In the genomic region with DNA sequence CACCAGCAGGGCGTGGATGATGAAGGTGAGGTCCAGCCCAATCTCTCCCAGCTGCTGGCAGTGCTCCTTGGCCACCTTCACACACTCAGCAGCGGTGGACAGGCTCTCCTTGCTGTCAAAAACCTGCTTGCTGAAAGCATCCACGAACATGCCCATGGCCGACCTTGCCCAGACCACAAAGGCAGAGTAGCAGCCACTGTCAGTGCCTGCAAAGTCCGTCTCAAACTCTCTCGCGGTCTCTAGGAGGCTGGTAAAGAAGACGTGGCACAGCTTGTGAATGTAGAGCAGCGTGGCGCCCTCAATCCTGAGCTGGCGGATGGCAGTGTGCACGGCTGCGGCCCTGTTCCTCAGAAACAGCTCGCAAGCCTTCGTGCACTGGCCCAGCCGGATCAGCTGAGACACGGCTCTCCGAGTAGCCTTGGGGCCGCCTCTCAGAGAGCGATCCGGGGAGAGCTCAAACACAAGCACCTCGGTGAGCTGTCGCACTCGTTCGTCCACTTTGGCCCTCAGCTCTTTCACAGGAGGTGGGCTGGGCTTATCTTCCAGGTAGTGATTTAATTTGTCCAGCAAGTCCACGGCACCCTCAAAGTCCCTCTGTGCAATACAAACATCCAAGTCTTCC, we compare ENCODE assay signal across 8 mouse cellular contexts. TPM values are rescaled to one million over a fixed set of nuclear protein-coding genes. Genes with fewer than 3 reads are reported as not detected.
DNase-seq lines count a peak whose midpoint lies in the region; ATAC-seq and TF ChIP-seq lines count a peak whose summit lies in the region.

No protein-coding gene starts in this region.

- peak overlapping the region; percentile 67 for H3K4me3 ChIP-seq in layer of hippocampus, adult 2 months
- peak overlapping the region; percentile 83 for H3K4me3 ChIP-seq in bone marrow macrophage, adult 2 months (ENCODE audit: insufficient read depth, low read length)
- H3K4me3 ChIP-seq in forebrain, embryonic 15.5 days = peak overlapping the region; percentile 76
- H3K4me3 ChIP-seq in liver, embryonic 13.5 days (replicated peaks) = peak overlapping the region; percentile 92

- peaks cover 26% of the 10 kb centered on the region for H3K4me1 ChIP-seq in bone marrow macrophage, adult 2 months (ENCODE audit: control insufficient read depth, insufficient read depth, low read length)
- peaks cover 44% of the 10 kb centered on the region for H3K4me1 ChIP-seq in forebrain, embryonic 15.5 days
- H3K4me1 ChIP-seq in liver, embryonic 13.5 days (replicated peaks) = peaks cover 44% of the 10 kb centered on the region

- peak overlapping the region; percentile 98 for H3K4me2 ChIP-seq in forebrain, embryonic 15.5 days (replicated peaks)
- peak overlapping the region; percentile 96 for H3K4me2 ChIP-seq in liver, embryonic 13.5 days

- ATAC-seq in forebrain, embryonic 15.5 days (replicated peaks) = no peak
- ATAC-seq in liver, embryonic 13.5 days (ENCODE audit: low read depth) = no peak

- peaks cover 56% of the 10 kb centered on the region for H3K36me3 ChIP-seq in forebrain, embryonic 15.5 days
- peaks cover 66% of the 10 kb centered on the region for H3K36me3 ChIP-seq in liver, embryonic 13.5 days

- 81% methylated on average over 26 of the region's 26 CpGs for WGBS in forebrain, embryonic 15.5 days
- 83% methylated on average over 26 of the region's 26 CpGs for WGBS in liver, embryonic 13.5 days (ENCODE audit: insufficient replicate concordance)

- peak overlapping the region; percentile 85 for H3K9ac ChIP-seq in forebrain, embryonic 15.5 days (replicated peaks)
- H3K9ac ChIP-seq in liver, embryonic 13.5 days = peak overlapping the region; percentile 94

- no peaks in the 10 kb centered on the region for H3K27me3 ChIP-seq in forebrain, embryonic 15.5 days
- H3K27me3 ChIP-seq in liver, embryonic 13.5 days = no peaks in the 10 kb centered on the region

- DNase-seq in layer of hippocampus, adult 2 months (ENCODE audit: low spot score in 2 of 2) = no peak
- no peak for DNase-seq in layer of hippocampus, postnatal 10 days (ENCODE audit: low spot score in 2 of 2)
- no peak for DNase-seq in liver, embryonic 13.5 days
- no peak for DNase-seq in left cerebral cortex, adult 11 months (ENCODE audit: low spot score)
- no peak for DNase-seq in layer of hippocampus, postnatal 14 days (ENCODE audit: low spot score in 2 of 2)
- DNase-seq in lung, postnatal 14 days = no peak

- no peaks in the 10 kb centered on the region for H3K9me3 ChIP-seq in forebrain, embryonic 15.5 days
- no peaks in the 10 kb centered on the region for H3K9me3 ChIP-seq in liver, embryonic 13.5 days (replicated peaks)

- TF ChIP-seq POLR2A in bone marrow macrophage, adult 2 months (IDR thresholded peaks at IDR 0.05; ENCODE audit: borderline replicate concordance, low read depth, low read length) = no peak

- no peak for TF ChIP-seq CTCF in layer of hippocampus, adult 2 months (conservative IDR thresholded peaks at IDR 0.05)
- TF ChIP-seq CTCF in bone marrow macrophage, adult 2 months (IDR thresholded peaks at IDR 0.05; ENCODE audit: low read depth, low read length) = no peak

- H3K27ac ChIP-seq in layer of hippocampus, adult 2 months = peak overlapping the region; percentile 97
- no peak overlapping the region for H3K27ac ChIP-seq in bone marrow macrophage, adult 2 months (ENCODE audit: insufficient read depth, low read depth, low read length)
- H3K27ac ChIP-seq in forebrain, embryonic 15.5 days (replicated peaks) = peak overlapping the region; percentile 90; the same call in 1 of the 2 replicates
- no peak overlapping the region for H3K27ac ChIP-seq in liver, embryonic 13.5 days

RNA-seq across cellular contexts. Expression of a gene that starts 1.4 kb away (rescaled TPM):
- total RNA-seq in layer of hippocampus, adult 2 months (2021) = 10 to 100 TPM; 35.6 TPM
- 10 to 100 TPM; 37.5 to 37.9 TPM for total RNA-seq in layer of hippocampus, postnatal 10 days (2021)
- 11.8 and 12.4 TPM in 2 replicates for polyA plus RNA-seq in bone marrow macrophage, adult 2 months (2012; ENCODE audit: insufficient read depth, insufficient read length, missing spikeins)
- 14.4 and 15.5 TPM in 2 replicates for polyA plus RNA-seq in forebrain, embryonic 15.5 days (2015; fragmentation: Nextera tagmentation; extraction: Ambion mirVana)
- polyA plus RNA-seq in liver, embryonic 13.5 days (2015; fragmentation: Nextera tagmentation; extraction: Ambion mirVana) = 4.2 and 4.5 TPM in 2 replicates
- 10 to 100 TPM; 35.3 to 37.0 TPM for total RNA-seq in layer of hippocampus, postnatal 14 days (2021)

RNA-seq across cellular contexts. Expression of a gene that starts 1.6 kb away (rescaled TPM):
- total RNA-seq in layer of hippocampus, adult 2 months (2021) = 10 to 100 TPM; 16.8 to 17.6 TPM
- 10 to 100 TPM; 13.6 to 16.6 TPM for total RNA-seq in layer of hippocampus, postnatal 10 days (2021)
- 14.1 and 14.5 TPM in 2 replicates for polyA plus RNA-seq in bone marrow macrophage, adult 2 months (2012; ENCODE audit: insufficient read depth, insufficient read length, missing spikeins)
- 11.9 and 12.0 TPM in 2 replicates for polyA plus RNA-seq in forebrain, embryonic 15.5 days (2015; fragmentation: Nextera tagmentation; extraction: Ambion mirVana)
- 6.1 and 7.5 TPM in 2 replicates for polyA plus RNA-seq in liver, embryonic 13.5 days (2015; fragmentation: Nextera tagmentation; extraction: Ambion mirVana)
- 10 to 100 TPM; 12.8 to 14.3 TPM for total RNA-seq in layer of hippocampus, postnatal 14 days (2021)

RNA-seq across cellular contexts. Expression of a gene that starts 33.2 kb away (rescaled TPM):
- 10 to 100 TPM; 21.8 to 24.8 TPM for total RNA-seq in layer of hippocampus, adult 2 months (2021)
- total RNA-seq in layer of hippocampus, postnatal 10 days (2021) = 10 to 100 TPM; 21.5 to 22.0 TPM
- 12.8 and 16.6 TPM in 2 replicates for polyA plus RNA-seq in bone marrow macrophage, adult 2 months (2012; ENCODE audit: insufficient read depth, insufficient read length, missing spikeins)
- 34.0 and 40.5 TPM in 2 replicates for polyA plus RNA-seq in forebrain, embryonic 15.5 days (2015; fragmentation: Nextera tagmentation; extraction: Ambion mirVana)
- polyA plus RNA-seq in liver, embryonic 13.5 days (2015; fragmentation: Nextera tagmentation; extraction: Ambion mirVana) = 28.9 and 35.3 TPM in 2 replicates
- total RNA-seq in layer of hippocampus, postnatal 14 days (2021) = 10 to 100 TPM; 23.5 to 24.0 TPM

RNA-seq across cellular contexts. Expression of a gene that starts 33.3 kb away (rescaled TPM):
- 10 to 100 TPM; 64.3 to 68.0 TPM for total RNA-seq in layer of hippocampus, adult 2 months (2021)
- 10 to 100 TPM; 57.8 to 62.8 TPM for total RNA-seq in layer of hippocampus, postnatal 10 days (2021)
- polyA plus RNA-seq in bone marrow macrophage, adult 2 months (2012; ENCODE audit: insufficient read depth, insufficient read length, missing spikeins) = 33.4 and 34.6 TPM in 2 replicates
- 89.5 and 93.0 TPM in 2 replicates for polyA plus RNA-seq in forebrain, embryonic 15.5 days (2015; fragmentation: Nextera tagmentation; extraction: Ambion mirVana)
- 47.3 and 53.9 TPM in 2 replicates for polyA plus RNA-seq in liver, embryonic 13.5 days (2015; fragmentation: Nextera tagmentation; extraction: Ambion mirVana)
- 10 to 100 TPM; 66.3 to 69.6 TPM for total RNA-seq in layer of hippocampus, postnatal 14 days (2021)

RNA-seq across cellular contexts. Expression of a gene that starts 53.0 kb away (rescaled TPM):
- total RNA-seq in layer of hippocampus, adult 2 months (2021) = 10 to 100 TPM; 60.3 to 65.9 TPM
- 10 to 100 TPM; 59.7 to 63.2 TPM for total RNA-seq in layer of hippocampus, postnatal 10 days (2021)
- 27.7 and 30.9 TPM in 2 replicates for polyA plus RNA-seq in bone marrow macrophage, adult 2 months (2012; ENCODE audit: insufficient read depth, insufficient read length, missing spikeins)
- 20.0 and 20.9 TPM in 2 replicates for polyA plus RNA-seq in forebrain, embryonic 15.5 days (2015; fragmentation: Nextera tagmentation; extraction: Ambion mirVana)
- 2.7 TPM in 2 replicates for polyA plus RNA-seq in liver, embryonic 13.5 days (2015; fragmentation: Nextera tagmentation; extraction: Ambion mirVana)
- 10 to 100 TPM; 59.9 to 63.3 TPM for total RNA-seq in layer of hippocampus, postnatal 14 days (2021)

Comparison
In these comparisons a context has a peak if more than half of its experiments do, and no peak if none do; other contexts are left out.
1. H3K27ac ChIP-seq: peak in layer of hippocampus, adult 2 months (single experiment) and forebrain, embryonic 15.5 days (single experiment); none in bone marrow macrophage, adult 2 months (single experiment) and liver, embryonic 13.5 days (single experiment).
2. Peak in every context shown above with its lines, with median percentiles within 50 percentile points of each other: H3K4me3 ChIP-seq.